Mouse (Mus musculus): ENCODE data around the gene Slx4ip. TPM values are rescaled to one million over a fixed set of nuclear protein-coding genes. Genes with fewer than 3 reads are reported as not detected.
"Not testable (repeated sequence)": the region's sequence is repeated elsewhere in the genome, so short reads cannot be mapped to it uniquely, and the experiment has no call there.

The Slx4ip gene
- total RNA-seq (2021) = 1 to 10 TPM; 2.6 to 4.8 TPM
- long read RNA-seq, experiment 1 = 0 reads
- long read RNA-seq, experiment 2 = 0 reads

- peak within 1 kb of the TSS; percentile 90 for H3K27ac ChIP-seq
- DNase-seq = peak; percentile 99
- no peak for TF ChIP-seq CTCF (IDR thresholded peaks at IDR 0.05)
- H3K4me3 ChIP-seq = peak within 1 kb of the TSS; percentile 76
- intact Hi-C loops (cut with DNase I) = loop anchor here (2.0 kb wide), 1 partner anchor 223 kb away; no protein-coding TSS in a partner anchor
These were observed at the start of gene Slx4ip, which contains the start of the genes AL731706.1 and Mkks for GRCm38 (mm10) chr2:136891068-136891950. Gene Slx4ip, plus strand, starts transcription at chr2:136891218. Gene AL731706.1, minus strand, starts transcription at chr2:136891389. Gene Mkks, minus strand, starts transcription at chr2:136891389.

- no peak overlapping the region for H3K4me3 ChIP-seq
- intact Hi-C loops (cut with DNase I) = no loop called here
- no peak overlapping the region for H3K27ac ChIP-seq
- no peak for DNase-seq
- TF ChIP-seq CTCF (IDR thresholded peaks at IDR 0.05) = no peak
These were observed 40.7 kb upstream of the Slx4ip start for GRCm38 (mm10) chr2:136850366-136850765.

GRCm38 (mm10) chr2:136854543-136855388 lies 36.3 kb upstream of the Slx4ip start:
- intact Hi-C loops (cut with DNase I) = no loop called here
- H3K4me3 ChIP-seq = no peak overlapping the region
- no peak for TF ChIP-seq CTCF (IDR thresholded peaks at IDR 0.05)
- no peak overlapping the region for H3K27ac ChIP-seq
- DNase-seq = no peak

- H3K27ac ChIP-seq = no peak within 1 kb of the TSS
- DNase-seq = no peak
- H3K4me3 ChIP-seq = no peak within 1 kb of the TSS
- TF ChIP-seq CTCF (IDR thresholded peaks at IDR 0.05) = no peak
- intact Hi-C loops (cut with DNase I) = loop anchor here (5.0 kb wide), 1 partner anchor 398 kb away; no protein-coding TSS in a partner anchor
These were observed 5.4 kb upstream of the Slx4ip start, which contains the start of gene AL731706.2 for GRCm38 (mm10) chr2:136885579-136885978. Gene AL731706.2, minus strand, starts transcription at chr2:136885679.

- peak; percentile 34 for DNase-seq
- intact Hi-C loops (cut with DNase I) = loop anchor here (5.0 kb wide), 1 partner anchor 400 kb away; no protein-coding TSS in a partner anchor
These were observed 4.2 kb upstream of the Slx4ip start for GRCm38 (mm10) chr2:136886846-136887245.

GRCm38 (mm10) chr2:136890716-136891067 lies 326 bp upstream of the Slx4ip start:
- Histone ChIP-seq H3K27ac (peak overlapping the region; percentile 90), H3K4me3 (peak overlapping the region; percentile 76)
- intact Hi-C loops (cut with DNase I) = loop anchor here (2.0 kb wide), 1 partner anchor 224 kb away; no protein-coding TSS in a partner anchor
- not testable (repeated sequence) for DNase-seq

More at GRCm38 (mm10) chr2:136886846-136887245, 4.2 kb upstream of the Slx4ip start:
- Histone ChIP-seq H3K4me3 (no peak overlapping the region), H3K27ac (no peak overlapping the region)
- peak; percentile 56 for TF ChIP-seq CTCF (IDR thresholded peaks at IDR 0.05)

GRCm38 (mm10) chr2:136891951-136892371 lies 943 bp downstream of the Slx4ip start:
- intact Hi-C loops (cut with DNase I) = loop anchor here (2.0 kb wide), 1 partner anchor 223 kb away; no protein-coding TSS in a partner anchor
- Histone ChIP-seq H3K27ac (peak overlapping the region; percentile 90), H3K4me3 (peak overlapping the region; percentile 76)
- peak; percentile 95 for DNase-seq
- no peak for TF ChIP-seq CTCF (IDR thresholded peaks at IDR 0.05)

GRCm38 (mm10) chr2:136894494-136894893 lies 3.5 kb downstream of the Slx4ip start:
- intact Hi-C loops (cut with DNase I) = no loop called here
- Histone ChIP-seq H3K27ac (no peak overlapping the region), H3K4me3 (no peak overlapping the region)
- DNase-seq = no peak
- TF ChIP-seq CTCF (IDR thresholded peaks at IDR 0.05) = no peak

- Histone ChIP-seq H3K4me3 (no peak overlapping the region), H3K27ac (no peak overlapping the region)
- DNase-seq = no peak
- intact Hi-C loops (cut with DNase I) = no loop called here
- TF ChIP-seq CTCF (IDR thresholded peaks at IDR 0.05) = no peak
These were observed 5.1 kb downstream of the Slx4ip start for GRCm38 (mm10) chr2:136896131-136896530.

- no peak overlapping the region for H3K27ac ChIP-seq
- no peak overlapping the region for H3K4me3 ChIP-seq
- TF ChIP-seq CTCF (IDR thresholded peaks at IDR 0.05) = no peak
- no peak for DNase-seq
- intact Hi-C loops (cut with DNase I) = no loop called here
These were observed 17.6 kb downstream of the Slx4ip start for GRCm38 (mm10) chr2:136908596-136908995.

- Histone ChIP-seq H3K4me3 (no peak overlapping the region), H3K27ac (no peak overlapping the region)
- no peak for DNase-seq
- no peak for TF ChIP-seq CTCF (IDR thresholded peaks at IDR 0.05)
- intact Hi-C loops (cut with DNase I) = no loop called here
These were observed 18.3 kb downstream of the Slx4ip start for GRCm38 (mm10) chr2:136909298-136909697.

- intact Hi-C loops (cut with DNase I) = loop anchor here (5.0 kb wide), 3 partner anchors 200 to 1030 kb away; no protein-coding TSS in a partner anchor
- H3K27ac ChIP-seq = peak overlapping the region; percentile 20; the same call in 1 of the 2 replicates
These were observed 21.0 kb downstream of the Slx4ip start for GRCm38 (mm10) chr2:136911958-136912411.

More at GRCm38 (mm10) chr2:136911958-136912411, 21.0 kb downstream of the Slx4ip start:
- no peak for DNase-seq
- H3K4me3 ChIP-seq = no peak overlapping the region
- no peak for TF ChIP-seq CTCF (IDR thresholded peaks at IDR 0.05)

Data from gastrocnemius, adult 2 months (tissue).